Mouse (Mus musculus) thymus, postnatal 36 days (tissue): Measurements from ENCODE around the gene Gm20388.
"Not testable (repeated sequence)": the region's sequence is repeated elsewhere in the genome, so short reads cannot be mapped to it uniquely, and the experiment has no call there.

ENCODE experiments used
- DNase-seq, 2 experiments: peaks; one replicate each; pipeline ENCODE4 v3.0.0; 2022; ENCODE audit warnings: mixed read lengths in 2 of 2

The Gm20388 gene

DNA sequence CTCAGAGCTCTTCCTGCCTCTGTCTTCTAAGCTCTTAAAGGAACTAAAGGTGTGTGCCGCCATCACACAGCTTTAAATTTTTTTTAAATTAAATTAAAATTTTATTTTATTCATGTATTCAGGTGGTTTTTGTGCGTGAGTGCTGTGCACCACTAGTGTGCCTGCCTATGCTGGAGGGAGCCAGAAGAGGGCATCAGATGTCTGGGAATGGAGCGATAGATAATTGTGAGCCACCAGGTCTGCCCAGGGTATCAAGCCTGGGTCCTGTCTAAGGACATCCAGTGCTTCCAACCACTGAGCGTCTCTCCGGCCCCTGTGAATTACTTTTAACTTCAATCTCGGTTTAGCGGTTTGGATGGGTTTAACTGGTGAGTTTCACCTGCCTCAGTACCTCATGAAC lies 3572.0 kb downstream of the Gm20388 start:
- DNase-seq, result peak in 1 of 2 experiments; percentile 23

DNA sequence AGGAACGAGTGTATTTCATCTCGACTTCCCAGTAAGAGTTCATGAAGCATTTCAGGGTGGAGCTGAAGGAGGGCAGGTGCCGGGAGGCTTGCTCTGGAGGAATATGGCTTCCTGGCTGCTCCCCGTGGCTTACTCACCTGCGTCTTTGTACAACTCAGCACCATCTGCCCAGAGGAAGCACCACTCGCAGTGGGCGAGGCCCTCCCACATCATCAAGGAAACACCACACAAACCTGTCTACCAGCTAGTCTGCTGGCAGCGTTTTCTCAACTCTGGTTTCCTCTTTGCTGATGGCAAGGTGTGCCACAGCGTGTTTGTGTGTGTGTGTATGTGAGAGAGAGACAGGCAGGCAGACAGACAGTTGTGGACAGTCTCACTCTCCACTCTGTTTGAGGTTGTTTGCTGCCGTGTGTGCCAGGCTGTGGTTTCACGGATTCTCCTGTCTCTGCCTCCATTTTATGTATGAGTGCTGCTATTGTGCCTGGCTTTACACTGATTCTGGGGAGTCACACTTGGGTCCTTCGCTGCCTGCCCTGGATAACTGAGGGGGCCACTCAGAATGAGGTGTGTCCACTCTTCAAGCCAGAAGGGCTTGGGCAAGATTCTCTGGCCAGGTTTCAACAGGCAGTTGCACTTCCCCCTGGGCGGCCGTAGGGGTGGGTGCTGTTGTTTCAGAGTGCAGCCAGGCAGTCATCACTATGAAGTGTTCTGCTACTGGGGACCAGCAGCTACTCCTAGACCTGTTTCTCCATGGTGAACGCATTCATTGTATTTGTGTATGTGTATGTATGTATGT lies 3580.8 kb downstream of the Gm20388 start:
- DNase-seq, result no peak

DNA sequence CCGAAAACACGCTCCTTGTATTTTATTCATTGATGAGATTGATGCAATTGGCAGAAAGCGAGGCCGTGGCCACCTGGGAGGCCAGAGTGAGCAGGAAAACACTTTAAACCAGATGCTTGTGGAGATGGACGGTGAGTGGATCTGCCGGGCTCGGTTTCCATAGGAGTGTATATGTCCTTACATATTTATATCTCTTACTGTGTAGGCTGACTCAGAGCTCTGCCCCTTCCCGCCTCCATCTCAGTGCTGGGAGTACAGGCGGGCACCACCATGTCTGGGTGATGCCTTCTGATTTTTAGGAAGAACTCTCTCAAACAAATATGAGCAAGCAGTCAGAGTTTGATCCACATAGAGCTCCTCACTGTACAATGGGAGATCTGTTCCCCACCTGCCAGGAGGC lies 3582.3 kb downstream of the Gm20388 start:
- DNase-seq, result no peak

DNA sequence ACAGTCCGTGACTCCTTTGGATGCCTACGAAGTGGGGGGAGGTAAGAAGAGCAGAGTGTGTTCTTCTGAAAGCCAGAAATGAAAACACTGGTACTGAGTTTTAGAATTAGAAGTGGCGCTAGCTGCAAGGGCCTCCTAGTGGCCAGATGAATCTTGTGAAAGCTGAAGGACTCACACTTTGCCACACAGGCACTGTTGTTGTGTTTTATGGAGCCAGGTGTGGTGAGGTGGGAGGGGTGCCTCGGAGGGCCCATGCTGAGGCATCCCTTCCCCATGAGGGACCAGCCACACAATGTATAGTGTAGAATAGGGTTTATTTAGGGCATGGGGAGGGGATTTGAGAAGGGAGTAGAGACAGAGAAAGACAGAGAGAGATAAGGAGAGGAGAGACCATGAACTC lies 3587.1 kb downstream of the Gm20388 start:
- DNase-seq, result no peak

DNA sequence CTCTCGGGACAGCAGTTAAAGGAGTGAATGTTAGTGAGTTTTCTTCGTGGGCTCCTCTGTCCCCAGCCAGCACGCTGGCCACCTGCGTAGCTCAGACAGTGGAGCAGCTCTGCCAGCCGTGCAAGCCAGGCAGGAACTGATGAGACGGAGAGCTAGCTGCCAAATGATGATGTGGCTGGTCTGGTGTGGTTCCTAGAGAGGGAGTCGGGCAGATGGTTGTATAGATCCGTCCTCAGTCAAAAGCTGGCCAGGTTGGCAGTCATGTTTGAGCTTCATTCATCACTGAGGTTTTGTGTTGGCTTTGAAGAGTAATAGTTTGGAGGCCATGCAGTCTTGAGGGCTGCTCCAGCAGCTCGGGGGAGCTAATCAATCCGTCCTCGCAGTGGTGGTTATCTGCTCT lies 3588.3 kb downstream of the Gm20388 start:
- no peak for DNase-seq

DNA sequence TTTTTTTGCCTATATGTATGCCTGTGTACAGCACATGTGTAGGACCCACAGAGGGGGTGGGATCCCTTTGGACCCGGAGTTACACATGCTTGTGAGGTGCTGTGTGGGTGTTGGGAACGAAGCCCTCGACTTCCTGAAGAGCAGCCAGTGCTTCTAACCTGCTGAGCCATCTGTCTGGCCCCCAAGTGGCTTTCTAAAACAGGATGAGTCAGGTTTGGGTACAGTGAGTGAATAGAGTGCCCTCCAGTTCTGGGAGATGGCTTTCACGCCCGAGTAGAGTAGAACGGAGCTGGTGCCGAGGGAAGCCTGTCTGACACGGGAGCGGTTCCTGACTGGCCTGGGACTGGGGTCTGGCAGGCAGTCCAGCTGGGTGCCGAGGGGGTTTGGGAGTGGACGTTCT lies 3588.9 kb downstream of the Gm20388 start:
- no peak for DNase-seq

DNA sequence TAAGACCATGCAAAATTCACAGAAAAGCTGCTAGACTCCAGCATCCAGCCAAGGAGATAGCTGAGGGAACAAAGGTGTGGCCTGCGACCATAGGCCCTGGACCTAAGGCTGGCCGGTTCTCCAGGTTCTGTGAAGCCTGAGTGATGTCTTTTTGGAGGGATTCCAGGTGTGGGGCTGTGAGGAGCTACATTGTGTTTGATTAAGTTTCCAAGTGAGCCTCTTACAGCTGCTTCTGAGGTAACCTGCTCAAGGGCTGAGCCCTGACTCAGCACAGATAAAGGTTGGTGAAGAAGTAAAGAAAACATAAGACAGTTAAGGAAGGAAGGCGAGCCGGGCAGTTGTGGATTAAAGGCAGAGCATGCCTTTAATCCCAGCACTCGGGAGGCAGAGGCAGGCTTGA lies 3591.6 kb downstream of the Gm20388 start:
- DNase-seq, result no peak

DNA sequence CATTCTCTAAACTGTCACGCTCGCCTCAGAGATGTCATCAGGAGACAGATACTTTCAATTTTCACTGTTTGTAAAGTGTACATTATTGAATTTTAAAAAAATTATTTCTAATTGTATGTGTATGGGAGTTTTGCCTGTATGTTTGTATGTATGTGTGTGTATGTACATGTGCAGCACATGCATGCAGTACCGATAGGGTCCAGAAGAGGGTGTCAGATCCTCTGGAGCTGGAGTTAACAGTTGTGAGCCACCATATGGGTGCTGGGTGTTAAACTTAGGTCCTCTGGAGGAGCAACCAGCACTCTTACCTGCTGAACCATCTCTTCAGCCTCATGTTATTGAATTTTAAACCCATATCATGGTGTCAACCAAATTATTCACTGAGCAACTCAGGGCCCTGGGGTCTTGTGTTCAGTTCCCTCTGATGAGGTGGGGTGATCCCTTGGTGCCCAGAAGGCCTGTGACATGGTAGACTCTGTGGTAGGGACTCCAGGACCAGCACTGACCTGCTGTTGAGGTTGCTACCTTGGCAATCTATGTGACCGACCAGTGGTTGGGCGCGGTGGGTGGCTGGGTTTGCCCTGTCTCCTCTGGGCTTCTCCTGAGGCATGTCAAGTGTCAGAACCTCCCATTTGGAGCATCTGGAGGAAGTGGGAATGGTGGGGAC lies 3593.3 kb downstream of the Gm20388 start:
- DNase-seq, result no peak

DNA sequence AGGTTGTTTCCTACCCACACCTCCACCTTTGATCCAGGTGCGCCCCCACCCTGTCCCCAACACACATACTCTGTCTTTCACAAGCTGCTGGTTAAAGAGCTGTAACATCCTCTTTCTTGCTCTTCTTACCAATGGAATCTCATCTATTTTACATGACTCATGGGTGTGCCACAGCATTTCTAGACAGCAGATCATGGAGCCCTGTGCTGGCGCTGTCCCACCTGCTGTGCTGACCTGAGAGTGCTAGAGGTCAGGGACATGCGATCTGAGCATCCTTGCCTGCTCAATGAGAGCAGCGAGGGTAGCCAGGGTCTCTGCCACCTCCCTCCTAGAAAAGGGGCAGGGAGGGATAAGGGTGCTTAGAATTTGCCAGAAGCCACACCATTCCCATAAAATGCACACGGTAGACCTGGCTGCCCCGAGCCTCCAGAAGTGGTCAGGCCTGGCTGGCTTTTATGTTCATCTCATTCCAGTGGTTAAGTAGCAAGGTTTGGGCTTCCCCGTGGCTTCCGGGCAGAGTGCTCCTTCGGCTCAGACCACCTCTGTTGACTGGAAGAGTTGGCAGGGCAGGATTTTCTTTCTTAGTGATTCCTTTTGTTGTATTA lies 3594.1 kb downstream of the Gm20388 start:
- DNase-seq, result no peak

DNA sequence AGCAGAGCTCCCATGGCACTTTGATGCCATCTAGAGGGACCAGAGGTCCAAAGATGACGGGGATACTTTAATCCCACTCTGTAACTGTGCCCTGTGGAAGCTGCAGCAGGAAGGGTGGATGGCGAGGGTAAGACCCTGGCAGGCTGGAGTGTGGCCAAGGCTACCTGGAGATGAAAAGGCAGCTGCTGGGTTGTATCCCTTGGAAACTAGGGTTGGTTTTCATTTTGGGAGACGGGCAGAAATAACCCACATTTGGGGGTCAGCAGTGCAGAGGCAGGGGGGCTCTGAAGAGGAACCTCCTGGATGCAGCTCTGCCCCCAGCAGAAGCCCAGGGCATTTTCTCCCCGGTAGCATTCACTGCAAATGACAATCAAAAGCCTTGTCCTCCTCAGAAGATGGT lies 3594.6 kb downstream of the Gm20388 start:
- no peak for DNase-seq

DNA sequence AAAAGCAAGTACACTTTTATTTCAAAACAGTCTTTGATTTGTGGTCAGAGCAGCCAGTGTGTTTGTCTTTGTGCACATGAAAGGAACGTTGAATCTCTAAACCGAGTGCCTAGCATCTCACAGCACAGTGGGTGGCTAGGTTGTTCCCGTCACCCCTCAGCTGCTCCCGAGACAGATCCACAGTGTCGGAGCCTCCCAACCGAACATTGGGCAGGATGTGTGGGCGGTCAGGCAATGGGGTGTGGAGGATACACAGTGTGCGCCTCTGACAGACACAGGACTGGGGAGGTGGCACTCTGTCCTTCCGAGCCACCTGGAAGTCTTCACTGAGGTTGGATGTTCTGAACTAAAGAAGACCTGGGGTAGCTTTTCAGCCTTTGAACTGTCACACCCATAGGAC lies 3595.1 kb downstream of the Gm20388 start:
- no peak for DNase-seq

DNA sequence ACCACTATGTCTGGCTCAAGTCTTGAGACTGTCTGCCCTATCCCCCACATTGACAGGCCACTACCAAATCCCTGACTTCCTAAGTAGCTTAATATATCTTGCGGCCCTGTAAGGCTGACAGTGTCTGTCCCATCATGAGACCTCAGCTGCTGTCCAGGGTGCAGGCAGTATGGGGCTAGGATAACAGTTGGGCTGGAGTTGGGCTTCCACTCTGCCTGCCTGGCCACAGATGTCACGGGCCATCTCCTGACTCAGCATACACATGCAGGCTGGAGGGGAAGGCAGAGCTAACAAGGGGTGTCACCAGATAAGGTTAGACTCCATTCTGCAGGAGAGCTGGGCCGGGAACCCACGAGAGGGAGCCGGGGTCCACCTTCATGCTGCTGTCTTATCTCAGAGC lies 3596.5 kb downstream of the Gm20388 start:
- DNase-seq, result no peak

DNA sequence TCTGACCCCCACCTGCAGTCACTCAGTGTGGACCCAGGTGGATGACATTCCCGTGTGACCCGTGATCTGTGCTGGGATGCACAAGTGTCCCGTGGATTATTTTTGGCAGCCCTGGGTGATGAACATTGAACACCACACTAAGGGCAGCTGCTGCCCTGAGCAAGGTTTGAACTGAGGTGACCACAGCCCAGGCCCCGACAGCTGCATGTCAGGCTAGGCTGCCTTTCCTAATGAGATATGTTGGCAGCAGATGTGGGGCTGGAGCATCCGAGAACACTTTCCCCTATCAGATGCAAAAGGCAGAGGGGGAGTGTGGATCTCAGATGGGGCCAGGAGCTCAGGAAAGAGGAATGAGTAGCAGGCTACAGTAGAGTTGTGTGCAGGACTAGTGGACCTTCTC lies 3600.2 kb downstream of the Gm20388 start:
- DNase-seq, result no peak

DNA sequence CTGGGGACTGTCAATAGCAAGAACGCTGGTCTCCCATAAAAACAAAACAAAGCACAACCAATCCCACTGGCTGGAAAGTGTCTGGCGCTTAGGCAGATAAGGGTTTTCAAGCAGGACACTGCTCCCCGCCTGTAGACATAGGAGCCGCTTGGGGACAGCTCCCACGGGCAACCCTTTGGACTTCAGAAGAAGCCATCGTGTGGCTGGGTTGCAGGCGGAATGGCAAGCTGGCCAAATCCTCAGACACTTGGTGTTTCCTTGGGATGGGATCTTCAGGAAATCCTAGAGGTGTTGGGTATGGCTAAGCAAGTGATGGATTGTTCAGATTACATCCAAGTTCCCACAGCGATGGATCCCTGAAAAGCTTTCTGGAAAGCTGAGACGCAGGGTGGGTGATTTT lies 3603.5 kb downstream of the Gm20388 start:
- no peak for DNase-seq

DNA sequence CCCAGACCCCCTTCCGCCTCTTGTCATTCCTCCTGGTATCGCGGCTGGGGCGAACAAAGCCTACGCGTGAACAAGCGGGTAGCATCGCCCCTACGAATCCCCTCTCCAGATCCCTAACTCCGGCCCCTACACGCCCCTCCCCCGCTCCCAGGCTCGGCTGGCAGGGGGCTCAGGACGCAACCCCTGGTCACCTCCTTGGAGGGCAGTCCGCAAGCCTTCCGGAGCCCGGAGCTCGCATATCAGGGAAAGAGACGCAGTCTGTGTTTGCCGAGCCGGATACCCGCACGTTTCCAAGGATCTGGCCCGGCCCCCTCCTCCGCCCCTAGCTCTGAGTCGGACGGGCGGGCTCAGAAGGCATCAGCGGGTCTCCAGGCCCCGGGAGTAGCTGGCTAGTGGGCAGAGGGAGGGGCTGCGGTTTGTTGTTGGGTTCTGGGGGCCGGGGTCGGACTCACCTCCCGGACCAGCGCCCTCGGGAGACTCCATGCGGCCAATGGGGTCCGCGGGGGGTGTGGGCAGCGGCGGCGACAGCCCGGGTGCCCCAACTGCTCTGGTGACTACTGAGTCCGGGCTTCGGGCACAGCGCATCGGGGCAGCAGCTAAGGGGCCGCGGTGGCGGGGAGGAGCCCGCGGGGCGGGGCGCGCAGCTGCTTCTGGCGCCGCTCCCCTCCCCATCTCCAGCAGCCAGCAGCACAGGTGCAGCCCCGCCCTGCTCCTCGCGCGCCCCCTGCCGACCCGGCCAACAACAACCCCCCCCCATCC lies 3604.3 kb downstream of the Gm20388 start, which contains the start of gene Dbndd1:
Gene Dbndd1, minus strand, starts transcription at position 683 of the 759 bp plus-strand sequence.
- peak; percentile 81 to 86 for DNase-seq

DNA sequence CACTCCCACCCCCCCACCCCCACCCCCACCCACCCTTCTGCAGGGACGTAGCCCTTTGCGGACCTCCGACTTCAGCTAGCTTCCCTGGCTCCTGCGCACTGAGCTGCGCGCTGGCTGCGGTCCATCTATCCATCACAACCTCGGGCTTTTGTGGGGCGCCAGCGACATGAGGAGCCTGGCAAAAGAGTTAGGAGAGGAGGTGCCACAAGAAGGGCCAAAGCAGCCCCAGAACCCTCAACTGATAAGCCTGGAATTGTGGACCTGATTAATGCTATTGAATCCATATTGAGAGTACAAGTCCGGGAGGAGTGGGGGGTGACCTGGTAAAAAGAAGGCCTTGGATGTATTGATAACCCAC lies 3604.9 kb downstream of the Gm20388 start:
- DNase-seq, result no peak

DNA sequence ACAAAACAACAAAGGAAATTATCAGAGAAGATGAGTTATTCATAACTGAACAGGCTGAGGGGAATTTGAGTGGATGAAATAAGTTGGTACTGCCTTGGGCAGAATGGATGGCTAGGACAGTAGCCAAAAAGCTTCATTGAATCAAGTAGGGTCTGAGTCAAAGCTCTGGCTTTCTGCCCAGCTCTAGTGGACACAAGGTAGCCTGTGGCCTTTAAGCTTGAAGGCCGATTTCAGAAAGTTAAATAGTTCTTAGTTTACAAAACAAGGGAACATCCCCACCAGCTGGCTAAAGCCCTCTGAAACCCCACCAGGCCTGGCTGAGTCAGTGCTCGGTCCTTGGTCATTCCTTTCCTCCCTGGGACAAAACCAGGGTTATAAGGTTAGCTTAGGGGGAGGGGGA lies 3606.0 kb downstream of the Gm20388 start:
- DNase-seq, result no peak

DNA sequence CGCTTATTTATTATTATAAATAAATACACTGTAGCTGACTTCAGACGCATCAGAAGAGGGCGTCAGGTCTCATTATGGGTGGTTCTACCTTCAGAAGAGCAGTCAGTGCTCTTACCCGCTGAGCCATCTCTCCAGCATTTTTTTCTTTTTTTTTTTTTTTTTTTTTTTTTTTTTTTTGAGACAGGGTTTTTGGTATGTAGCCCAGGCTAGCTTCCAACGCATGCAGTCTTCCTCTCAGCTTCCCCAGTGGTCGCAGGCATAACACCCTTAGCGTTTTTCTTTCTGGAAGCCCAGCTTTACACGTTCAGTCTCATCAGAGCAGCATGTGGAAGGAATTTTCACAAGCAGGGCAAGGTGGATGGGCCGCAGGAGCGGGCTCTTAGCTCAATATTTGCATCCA lies 3607.5 kb downstream of the Gm20388 start:
- DNase-seq, result no peak

DNA sequence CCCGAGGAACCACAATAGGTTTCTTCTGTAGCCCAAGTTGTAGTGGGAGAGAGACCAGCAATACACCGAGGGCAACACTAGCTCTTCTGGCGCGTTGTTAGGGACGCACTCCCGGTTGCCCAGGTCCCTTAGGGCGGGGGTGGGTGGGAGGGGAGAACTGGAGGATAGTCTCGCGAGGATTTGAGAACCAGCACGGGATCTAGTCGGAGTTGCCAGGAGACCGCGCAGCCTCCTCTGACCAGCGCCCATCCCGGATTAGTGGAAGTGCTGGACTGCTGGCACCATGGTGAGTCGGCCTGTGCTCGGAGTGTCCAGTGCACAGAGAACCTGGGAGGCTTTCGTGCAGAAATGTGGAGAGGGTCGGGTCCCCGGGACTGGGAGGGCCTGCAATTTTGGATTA lies 3608.0 kb downstream of the Gm20388 start, which contains the start of gene Gas8:
Gene Gas8, plus strand, starts transcription at position 168 of the 400 bp plus-strand sequence.
- DNase-seq, result peak; percentile 82 to 86

DNA sequence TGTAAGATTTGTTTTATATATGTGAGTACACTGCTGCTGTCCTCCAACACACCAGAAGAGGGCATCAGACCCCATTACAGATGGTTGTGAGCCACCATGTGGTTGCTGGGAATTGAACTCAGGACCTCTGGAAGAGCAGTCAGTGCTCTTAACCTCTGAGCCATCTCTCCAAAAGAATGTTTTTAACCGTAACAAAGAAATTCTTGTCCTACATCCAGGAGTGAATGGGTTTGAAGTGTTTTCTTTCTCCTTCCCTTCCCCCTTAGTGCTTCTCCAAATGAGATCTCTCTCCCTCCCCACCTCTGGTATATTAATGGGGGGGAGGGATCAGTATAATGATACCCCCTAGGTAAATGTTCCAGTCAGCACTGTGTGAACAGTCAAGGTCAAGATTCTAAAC lies 3609.4 kb downstream of the Gm20388 start:
- not testable (repeated sequence) for DNase-seq

DNA sequence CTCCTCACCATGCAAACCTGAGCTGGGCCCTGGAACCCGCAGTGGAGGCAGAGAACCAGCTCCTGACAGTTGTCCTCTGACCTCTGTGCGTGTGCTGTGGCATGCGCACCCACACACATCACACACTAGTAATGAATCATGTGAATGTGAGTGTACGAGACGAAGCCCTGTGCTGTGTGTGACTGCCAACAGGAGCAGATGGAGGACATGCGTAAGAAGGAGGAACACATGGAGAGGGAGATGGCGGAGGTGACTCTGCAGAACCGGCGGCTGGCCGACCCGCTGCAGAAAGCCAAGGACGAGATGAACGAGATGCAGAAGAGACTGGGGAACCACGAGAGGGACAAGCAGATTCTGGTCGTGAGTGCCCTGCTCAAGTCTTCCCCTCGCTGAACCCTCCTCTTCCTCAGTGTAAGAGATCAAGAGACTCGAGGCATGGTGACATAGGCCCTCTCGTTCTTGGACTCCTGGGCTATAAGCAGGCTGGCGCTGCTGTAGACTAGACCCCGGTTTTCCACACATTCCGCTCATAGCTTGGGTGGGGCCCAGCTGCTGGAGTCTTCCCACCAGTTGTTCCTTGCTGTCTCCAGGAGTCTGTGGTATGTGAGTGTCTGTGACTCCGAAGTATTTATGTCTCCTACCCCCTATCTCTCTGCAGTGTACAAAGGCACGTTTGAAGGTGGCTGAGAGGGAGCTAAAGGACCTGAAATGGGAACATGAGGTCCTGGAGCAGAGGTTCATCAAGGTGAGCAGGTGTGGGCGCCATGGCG lies 3617.3 kb downstream of the Gm20388 start:
- DNase-seq, result no peak

DNA sequence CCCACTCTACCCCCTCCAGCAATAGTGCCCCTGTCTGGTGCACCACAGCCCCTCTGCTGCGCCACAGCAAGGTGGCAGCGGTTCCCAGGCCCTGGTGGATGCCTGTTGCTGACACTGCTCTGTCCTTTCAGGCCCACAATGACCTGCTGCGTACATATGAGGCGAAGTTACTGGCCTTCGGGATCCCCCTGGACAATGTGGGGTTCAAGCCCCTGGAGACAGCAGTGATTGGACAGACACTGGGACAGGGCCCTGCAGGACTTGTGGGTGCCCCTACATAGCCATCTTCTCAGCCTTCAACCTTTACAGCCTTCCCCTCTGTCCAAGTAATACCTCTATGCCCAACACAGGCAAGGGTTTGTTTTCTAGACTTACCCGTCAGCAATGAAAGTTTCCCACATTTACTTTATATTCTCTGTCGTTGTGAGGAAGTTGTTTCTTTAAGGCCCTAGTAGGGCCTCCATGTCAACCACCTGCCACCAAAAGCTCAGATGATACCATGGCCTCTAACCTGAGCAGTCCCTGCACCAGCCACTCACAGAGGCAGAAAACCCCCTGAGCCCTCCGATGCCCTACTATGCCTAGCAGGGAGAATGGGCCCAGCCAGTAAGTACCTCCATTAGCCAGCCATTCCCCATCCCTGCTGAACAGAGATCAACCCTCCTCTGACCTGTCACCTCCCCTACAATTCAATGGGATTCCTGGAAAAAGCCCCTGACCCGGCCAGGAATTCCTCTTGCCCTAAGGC lies 3625.8 kb downstream of the Gm20388 start:
- no peak for DNase-seq
